Mouse (Mus musculus) retina, postnatal 7 days (tissue): Measurements from ENCODE around the gene Jak1.

Experiments
- DNase-seq: peaks from one replicate; pipeline ENCODE4 v3.0.0-alpha.2; 2012; ENCODE audit warnings: low read depth, low spot score

Gene Jak1

DNA sequence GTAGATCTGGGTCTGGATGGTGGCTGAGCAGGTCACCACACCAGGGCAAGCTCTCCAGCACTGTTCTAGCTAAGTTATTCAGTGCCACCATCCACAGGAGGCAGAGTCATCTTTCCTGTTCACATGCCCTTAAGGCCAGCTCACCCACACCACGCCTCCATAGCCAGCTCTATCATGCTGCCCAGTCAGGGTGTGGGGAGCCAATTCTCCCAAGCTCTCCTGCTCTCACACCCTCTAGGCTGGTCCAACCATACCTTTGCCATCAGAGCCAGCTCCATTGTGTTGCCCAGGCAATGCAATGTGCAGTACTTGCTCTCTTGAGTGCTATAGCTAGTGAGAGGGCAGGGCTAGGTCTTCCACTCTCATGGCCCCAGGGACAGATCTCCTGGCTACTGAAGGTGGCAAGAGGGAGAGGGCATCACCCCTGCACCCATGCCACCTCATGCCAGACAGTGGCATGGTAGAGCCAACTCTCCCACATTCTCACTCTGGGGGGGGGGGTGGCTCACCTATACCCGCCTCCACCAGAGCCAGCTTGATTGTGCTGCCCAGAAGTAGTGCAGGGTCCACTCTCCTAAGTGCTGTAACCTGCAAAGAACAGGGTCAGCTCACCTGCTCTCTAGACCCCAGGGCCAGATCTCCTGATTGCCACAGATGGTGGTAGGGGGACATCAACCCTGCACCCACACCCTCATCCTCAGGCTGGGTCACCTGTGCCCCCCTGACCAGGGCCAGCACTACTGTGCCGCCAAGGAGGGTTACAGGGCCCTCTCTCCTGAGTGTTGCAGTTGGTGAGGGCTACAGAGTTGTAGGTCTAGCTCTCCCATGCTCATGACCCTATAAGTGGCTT is 25.5 kb downstream of the Jak1 start:
- no peak for DNase-seq

GRCm38 (mm10) chr4:101238589-101238988 is 26.5 kb downstream of the Jak1 start:
- DNase-seq, result no peak

DNA sequence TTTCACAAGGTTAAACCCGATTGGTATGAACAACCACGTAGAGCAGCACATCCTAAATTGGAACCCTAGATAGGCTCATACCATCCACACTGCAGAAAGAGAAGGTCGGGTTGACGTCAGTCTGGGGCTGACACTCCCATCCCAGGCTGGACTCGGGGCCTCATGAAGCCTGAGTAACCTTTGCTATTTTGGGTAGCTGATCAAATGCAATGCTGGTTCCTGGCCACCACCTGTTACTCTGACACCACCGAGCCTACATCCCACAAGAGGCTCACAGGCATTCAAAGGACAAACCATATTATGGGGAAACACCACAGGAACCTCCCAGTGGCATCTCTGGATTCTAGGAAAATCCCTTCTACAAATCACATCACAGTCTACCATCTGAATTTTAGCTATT is 28.3 kb downstream of the Jak1 start:
- DNase-seq, result no peak

DNA sequence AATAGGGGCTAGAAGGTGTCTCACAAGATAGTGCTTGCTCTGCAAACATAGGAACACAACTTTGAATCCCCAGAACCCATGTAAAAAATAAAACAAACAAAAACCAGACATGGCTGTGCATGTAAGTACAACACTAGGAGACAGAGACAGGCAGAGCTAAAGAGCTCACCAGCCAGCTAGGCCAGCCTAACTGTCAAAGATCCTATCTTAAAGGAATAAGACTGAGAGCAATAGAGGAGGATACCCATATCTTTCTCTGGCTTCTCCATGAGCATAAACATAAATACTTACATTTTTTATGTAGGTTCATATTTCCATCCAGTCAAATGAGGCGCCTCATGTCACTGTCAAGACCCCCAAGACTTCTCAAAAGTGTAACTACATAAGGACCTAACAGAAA is 29.1 kb downstream of the Jak1 start:
- DNase-seq, result no peak

GRCm38 (mm10) chr4:101234753-101235152 is 30.3 kb downstream of the Jak1 start:
- no peak for DNase-seq

- DNase-seq, result no peak
These were observed 30.8 kb downstream of the Jak1 start for GRCm38 (mm10) chr4:101234332-101234731.

- no peak for DNase-seq
These were observed 34.5 kb downstream of the Jak1 start for GRCm38 (mm10) chr4:101230621-101231020.

DNA sequence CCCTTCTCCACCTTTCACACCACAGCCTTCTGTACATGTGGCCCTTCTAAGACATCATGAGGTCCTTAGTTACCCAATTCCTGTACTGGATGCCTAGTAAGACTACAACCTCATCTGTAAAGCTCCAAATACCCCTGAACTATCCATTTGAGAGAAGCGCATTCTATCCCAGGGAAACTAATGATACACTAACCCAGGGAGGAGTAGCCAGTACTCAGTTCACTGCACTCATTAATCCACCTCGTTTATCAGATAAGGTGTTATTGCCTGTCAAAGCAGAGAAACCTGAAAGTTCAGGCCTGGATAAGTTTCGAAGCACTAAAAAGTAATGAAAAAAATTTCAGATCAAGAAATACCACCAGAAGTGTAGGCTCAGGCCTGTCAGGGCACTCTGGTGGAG is 37.7 kb downstream of the Jak1 start:
- DNase-seq, result no peak

- DNase-seq, result no peak
These were observed 39.1 kb downstream of the Jak1 start for GRCm38 (mm10) chr4:101225984-101226383.

- DNase-seq, result no peak
These were observed 44.1 kb downstream of the Jak1 start for GRCm38 (mm10) chr4:101220946-101221345.

DNA sequence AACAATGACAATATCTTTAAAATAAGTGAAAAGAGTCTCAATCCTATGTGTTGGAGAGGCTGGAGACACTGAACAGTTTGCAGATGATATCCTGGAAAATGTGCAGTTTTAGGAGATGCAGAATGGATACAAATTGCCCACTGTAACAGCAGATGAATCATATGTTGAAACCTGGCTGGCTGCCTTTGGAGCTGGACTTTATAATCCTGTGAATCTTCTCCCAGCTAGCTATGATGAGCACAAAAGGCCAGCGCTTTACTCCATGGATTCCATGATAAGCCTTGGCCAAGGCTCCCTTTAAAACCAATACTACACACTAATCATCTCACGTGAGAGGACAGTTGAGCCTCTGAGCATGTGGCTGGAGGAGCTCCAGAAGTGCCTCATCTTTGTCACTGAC is 45.2 kb downstream of the Jak1 start:
- no peak for DNase-seq

- DNase-seq, result no peak
These were observed 48.0 kb downstream of the Jak1 start for GRCm38 (mm10) chr4:101217026-101217540.

GRCm38 (mm10) chr4:101216286-101216685 is 48.8 kb downstream of the Jak1 start:
- DNase-seq, result no peak

GRCm38 (mm10) chr4:101213477-101213876 is 51.6 kb downstream of the Jak1 start:
- no peak for DNase-seq

GRCm38 (mm10) chr4:101207492-101207891 is 57.6 kb downstream of the Jak1 start:
- no peak for DNase-seq

DNA sequence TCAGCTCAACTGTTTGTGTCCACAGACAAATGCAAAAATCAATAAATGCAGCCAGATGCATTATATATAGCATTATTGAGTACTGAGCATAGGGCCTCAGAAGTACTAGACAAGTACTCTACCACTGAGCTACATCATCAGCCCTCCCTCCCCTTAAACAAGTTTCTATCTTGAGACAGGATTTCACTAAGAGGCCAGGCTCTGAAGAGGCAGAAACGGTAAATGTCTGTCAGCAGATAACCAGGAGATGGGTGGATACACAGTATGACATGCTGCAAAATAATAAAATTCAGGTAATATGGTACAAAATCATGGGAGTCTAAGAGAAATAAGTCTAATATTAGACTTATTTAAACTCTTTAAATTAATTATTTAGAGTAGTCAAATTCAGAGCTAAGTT is 61.6 kb downstream of the Jak1 start:
- DNase-seq, result no peak

GRCm38 (mm10) chr4:101202626-101203025 is 62.5 kb downstream of the Jak1 start:
- no peak for DNase-seq

- no peak for DNase-seq
These were observed 65.5 kb downstream of the Jak1 start for GRCm38 (mm10) chr4:101199433-101200081.

DNA sequence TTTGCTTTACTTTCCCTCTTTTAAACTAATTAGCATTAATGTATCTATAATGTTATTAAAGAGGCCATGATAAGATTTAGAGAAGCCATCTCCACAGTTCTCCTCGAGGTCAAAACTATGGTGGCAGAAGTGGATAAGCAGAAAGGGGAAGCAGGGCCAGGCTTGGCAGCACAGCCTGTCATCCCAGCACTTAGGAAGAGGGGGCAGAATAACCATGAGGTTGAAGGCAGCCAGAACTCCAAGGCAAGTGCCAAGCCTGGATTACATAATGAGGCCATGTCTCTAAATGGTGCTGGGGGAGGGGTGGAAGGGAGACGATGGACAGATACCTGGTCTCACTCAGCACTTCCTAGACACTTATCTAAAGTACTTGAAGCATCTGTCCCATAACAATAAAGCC is 66.7 kb downstream of the Jak1 start:
- DNase-seq, result peak; percentile 3

- DNase-seq, result no peak
These were observed 67.5 kb downstream of the Jak1 start for GRCm38 (mm10) chr4:101197421-101198170.

DNA sequence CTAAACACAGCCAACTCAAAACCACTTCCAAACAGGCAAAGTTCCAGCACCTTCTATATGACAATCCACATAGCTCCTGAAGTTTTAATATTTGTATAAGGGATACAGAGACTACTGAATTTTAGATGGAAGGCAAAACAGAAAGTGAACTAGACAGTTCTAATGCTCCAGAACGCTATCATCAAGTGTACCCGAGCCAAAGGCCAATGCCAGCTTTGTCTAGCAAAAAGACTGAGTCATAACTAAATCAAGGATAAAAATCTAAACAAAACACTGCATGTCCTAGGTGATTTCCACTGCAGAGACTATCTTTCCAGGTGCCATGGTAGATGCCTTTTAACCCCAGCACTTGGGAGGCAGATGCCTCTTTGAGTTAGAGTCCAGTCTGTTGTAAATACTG is 68.7 kb downstream of the Jak1 start:
- no peak for DNase-seq

DNA sequence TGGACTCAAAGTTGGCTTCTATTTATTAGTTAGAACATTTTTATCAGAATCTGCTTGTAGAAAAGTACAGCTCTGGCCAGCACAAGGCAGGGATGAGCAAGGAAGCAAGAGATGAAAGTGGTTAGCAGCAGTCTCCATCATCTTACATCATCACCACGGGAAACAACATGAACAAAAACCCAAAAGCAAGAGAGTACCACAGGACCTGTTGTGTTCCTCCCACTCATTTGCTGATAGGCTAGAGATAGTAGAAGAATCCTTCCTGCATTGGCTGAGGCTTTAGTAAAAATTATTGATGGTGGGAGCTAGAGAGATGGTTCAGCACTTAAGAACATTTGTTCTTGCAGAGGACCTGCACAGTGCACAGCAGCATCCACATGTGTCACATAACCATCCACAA is 70.9 kb downstream of the Jak1 start:
- DNase-seq, result no peak
